Mouse (Mus musculus) thymus, adult 2 months (tissue): ENCODE data around the gene Hist3h2a. TPM values are rescaled to one million over a fixed set of nuclear protein-coding genes. Genes with fewer than 3 reads are reported as not detected.

ENCODE experiments used
- DNase-seq: peaks from one replicate; pipeline ENCODE4 v3.0.0; 2021
- H3K27ac ChIP-seq: fragments of 200-500 bp; 2 replicates; pipeline ENCODE4 v1.5.1; 2012; ENCODE audit warnings: low read length, control low read depth; ENCODE audit not compliant: control insufficient read depth, insufficient read depth
- H3K27me3 ChIP-seq: fragments of 200-500 bp; 2 replicates; pipeline ENCODE4 v1.6.1; 2012; ENCODE audit warnings: mild to moderate bottlenecking, low read length, moderate library complexity, mixed read lengths; ENCODE audit not compliant: control insufficient read depth, insufficient read depth
- H3K36me3 ChIP-seq: fragments of 200-500 bp; 2 replicates; pipeline ENCODE4 v1.6.1; 2012; ENCODE audit warnings: mild to moderate bottlenecking, low read length, moderate library complexity; ENCODE audit not compliant: control insufficient read depth, insufficient read depth
- H3K4me1 ChIP-seq: fragments of 200-500 bp; replicated peaks from 2 replicates; pipeline ENCODE4 v1.6.1; 2012; ENCODE audit warnings: low read length; ENCODE audit not compliant: control insufficient read depth, insufficient read depth
- H3K4me3 ChIP-seq: fragments of 200-500 bp; 2 replicates; pipeline ENCODE4 v1.5.1; 2012; ENCODE audit warnings: mild to moderate bottlenecking, low read length, control low read depth, moderate library complexity; ENCODE audit not compliant: control insufficient read depth, insufficient read depth
- CTCF ChIP-seq: fragments of 200-500 bp; IDR thresholded peaks from 2 replicates; pipeline ENCODE4 v1.5.1; 2012; ENCODE audit warnings: mild to moderate bottlenecking, control low read depth, low read length, moderate library complexity, borderline replicate concordance; ENCODE audit not compliant: control insufficient read depth, poor library complexity, insufficient read depth; ENCODE audit errors: extremely low read depth
- POLR2A ChIP-seq: fragments of 200-500 bp; IDR thresholded peaks from 2 replicates; pipeline ENCODE4 v1.6.1; 2012; ENCODE audit warnings: mild to moderate bottlenecking, low read length, control low read depth, moderate library complexity; ENCODE audit not compliant: control insufficient read depth, poor library complexity, insufficient read depth; ENCODE audit errors: extremely low read depth
- WGBS: fragments of 180-500 bp; shearing (Covaris S2); methylation state at CpG from one replicate; pipeline ENCODE4 v1.1.7; 2018; 5-methylcytosine and 5-hydroxymethylcytosine counted together
- polyA plus RNA-seq: library from polyadenylated mRNA; depleted of rRNA; stranded (reverse); fragments of >200 nt; gene quantifications from 2 replicates; pipeline ENCODE4 v1.2.3, GENCODE M21; 2012

Gene Hist3h2a
- polyA plus RNA-seq, 1 experiment, result 45.9 TPM

GRCm38 (mm10) chr11:58918759-58919158, 35.7 kb upstream of the Hist3h2a start:
- no peak overlapping the region for H3K27ac ChIP-seq
- no peaks in the 10 kb centered on the region for H3K27me3 ChIP-seq
- H3K4me1 ChIP-seq, result peaks cover 30% of the 10 kb centered on the region
- H3K36me3 ChIP-seq, result no peaks in the 10 kb centered on the region
- no peak for DNase-seq
- WGBS, result 87% methylated on average over 5 of the region's 5 CpGs
- TF ChIP-seq POLR2A (no peak), CTCF (no peak)
- H3K4me3 ChIP-seq, result no peak overlapping the region

- DNase-seq, result no peak
- no peaks in the 10 kb centered on the region for H3K36me3 ChIP-seq
- no peaks in the 10 kb centered on the region for H3K27me3 ChIP-seq
- TF ChIP-seq CTCF (no peak), POLR2A (no peak)
- 91% methylated on average over 9 of the region's 9 CpGs for WGBS
- no peak overlapping the region for H3K4me3 ChIP-seq
- H3K4me1 ChIP-seq, result peaks cover 22% of the 10 kb centered on the region
- H3K27ac ChIP-seq, result no peak overlapping the region
These were observed 32.1 kb upstream of the Hist3h2a start for GRCm38 (mm10) chr11:58922420-58922819.

- Histone ChIP-seq H3K27ac (no peak overlapping the region), H3K36me3 (no peaks in the 10 kb centered on the region), H3K4me3 (no peak overlapping the region), H3K27me3 (no peaks in the 10 kb centered on the region), H3K4me1 (peaks cover 5% of the 10 kb centered on the region; the same call in 1 of the 2 replicates)
- TF ChIP-seq CTCF (no peak), POLR2A (no peak)
- no peak for DNase-seq
- 93% methylated on average over 2 of the region's 3 CpGs for WGBS
These were observed 27.8 kb upstream of the Hist3h2a start for GRCm38 (mm10) chr11:58926651-58927050.

GRCm38 (mm10) chr11:58927053-58927452, 27.4 kb upstream of the Hist3h2a start:
- Histone ChIP-seq H3K4me1 (peaks cover 5% of the 10 kb centered on the region; the same call in 1 of the 2 replicates), H3K27ac (no peak overlapping the region), H3K4me3 (no peak overlapping the region), H3K27me3 (no peaks in the 10 kb centered on the region), H3K36me3 (peaks cover under 1% of the 10 kb centered on the region; the same call in 1 of the 2 replicates)
- TF ChIP-seq POLR2A (no peak), CTCF (no peak)
- no peak for DNase-seq
- WGBS, result 77% methylated on average over 2 of the region's 2 CpGs

GRCm38 (mm10) chr11:58927790-58928651, 26.5 kb upstream of the Hist3h2a start:
- peak; percentile 92; the same call in 1 of the 2 replicates for TF ChIP-seq CTCF
- no peak for TF ChIP-seq POLR2A
- Histone ChIP-seq H3K27ac (peak overlapping the region; percentile 96), H3K36me3 (peaks cover 11% of the 10 kb centered on the region), H3K4me1 (peaks cover 3% of the 10 kb centered on the region; the same call in 1 of the 2 replicates), H3K4me3 (peak overlapping the region; percentile 51), H3K27me3 (no peaks in the 10 kb centered on the region)
- 1% methylated on average over 20 of the region's 20 CpGs for WGBS
- peak; percentile 75 for DNase-seq

- peaks cover 19% of the 10 kb centered on the region for H3K36me3 ChIP-seq
- no peaks in the 10 kb centered on the region for H3K27me3 ChIP-seq
- WGBS, result 85% methylated on average over 4 of the region's 4 CpGs
- H3K4me1 ChIP-seq, result peaks cover 3% of the 10 kb centered on the region; the same call in 1 of the 2 replicates
- TF ChIP-seq POLR2A (no peak), CTCF (no peak)
- no peak overlapping the region for H3K27ac ChIP-seq
- H3K4me3 ChIP-seq, result no peak overlapping the region
- no peak for DNase-seq
These were observed 25.4 kb upstream of the Hist3h2a start for GRCm38 (mm10) chr11:58929055-58929454.

GRCm38 (mm10) chr11:58929641-58930040, 24.8 kb upstream of the Hist3h2a start:
- TF ChIP-seq CTCF (no peak), POLR2A (no peak)
- Histone ChIP-seq H3K4me1 (peaks cover 3% of the 10 kb centered on the region; the same call in 1 of the 2 replicates), H3K27me3 (no peaks in the 10 kb centered on the region), H3K27ac (no peak overlapping the region), H3K4me3 (no peak overlapping the region), H3K36me3 (peaks cover 19% of the 10 kb centered on the region)
- DNase-seq, result no peak
- WGBS, result 80% methylated on average over 3 of the region's 3 CpGs
